Mouse (Mus musculus): ENCODE measurements around the gene Ergic1. TPM values are rescaled to one million over a fixed set of nuclear protein-coding genes. Genes with fewer than 3 reads are reported as not detected.
A peak's percentile ranks its signal among the peaks of the same experiment; 100 is the strongest.

Ergic1 gene
- total and polyA plus RNA-seq, 2 experiments from 2014 or later, result 50.8 to 152 TPM

GRCm38 (mm10) chr17:26634539-26634938 lies 73.2 kb downstream of the Ergic1 start:
- ATAC-seq (ENCODE audit: insufficient read depth, low read depth), result no peak
- Histone ChIP-seq H3K4me2 (ENCODE audit: low read depth, low read length) (no peak overlapping the region), H3K36me3 (replicated peaks; ENCODE audit: control insufficient read depth, insufficient read depth, low read length) (peaks cover 75% of the 10 kb centered on the region), H3K4me1 (ENCODE audit: control insufficient read depth, insufficient read depth) (no peaks in the 10 kb centered on the region), H3K4me3 (ENCODE audit: low read depth, low read length) (no peak overlapping the region), H3K27ac (ENCODE audit: low read depth) (no peak overlapping the region), H3K9ac (replicated peaks; ENCODE audit: low read depth, low read length) (no peak overlapping the region), H3K9me3 (replicated peaks; ENCODE audit: control insufficient read depth, low read length) (no peaks in the 10 kb centered on the region), H3K27me3 (ENCODE audit: control insufficient read depth, insufficient read depth, low read length) (no peaks in the 10 kb centered on the region)
- no peak for DNase-seq (ENCODE audit: low spot score)
- no peak for TF ChIP-seq EP300 (IDR thresholded peaks at IDR 0.05; ENCODE audit: low read depth)
- 82% methylated on average over 7 of the region's 7 CpGs for WGBS

- no peak overlapping the region for H3K4me2 ChIP-seq (ENCODE audit: low read depth, low read length)
- 87% methylated on average over 7 of the region's 7 CpGs for WGBS
- no peak for DNase-seq (ENCODE audit: low spot score)
- H3K9me3 ChIP-seq (replicated peaks; ENCODE audit: control insufficient read depth, low read length), result no peaks in the 10 kb centered on the region
- no peaks in the 10 kb centered on the region for H3K27me3 ChIP-seq (ENCODE audit: control insufficient read depth, insufficient read depth, low read length)
- H3K36me3 ChIP-seq (replicated peaks; ENCODE audit: control insufficient read depth, insufficient read depth, low read length), result peaks cover 73% of the 10 kb centered on the region
- H3K27ac ChIP-seq (ENCODE audit: low read depth), result no peak overlapping the region
- H3K4me3 ChIP-seq (ENCODE audit: low read depth, low read length), result no peak overlapping the region
- H3K9ac ChIP-seq (replicated peaks; ENCODE audit: low read depth, low read length), result no peak overlapping the region
- TF ChIP-seq CTCF (IDR thresholded peaks at IDR 0.05; ENCODE audit: low read depth) (no peak), EP300 (IDR thresholded peaks at IDR 0.05; ENCODE audit: low read depth) (no peak)
- H3K4me1 ChIP-seq (ENCODE audit: control insufficient read depth, insufficient read depth), result no peaks in the 10 kb centered on the region
- ATAC-seq (ENCODE audit: insufficient read depth, low read depth), result no peak
Observed at GRCm38 (mm10) chr17:26635951-26636350, 74.7 kb downstream of the Ergic1 start.

GRCm38 (mm10) chr17:26637851-26638250 lies 76.6 kb downstream of the Ergic1 start:
- Histone ChIP-seq H3K4me1 (ENCODE audit: control insufficient read depth, insufficient read depth) (no peaks in the 10 kb centered on the region), H3K4me2 (ENCODE audit: low read depth, low read length) (no peak overlapping the region), H3K27me3 (ENCODE audit: control insufficient read depth, insufficient read depth, low read length) (no peaks in the 10 kb centered on the region), H3K9me3 (replicated peaks; ENCODE audit: control insufficient read depth, low read length) (no peaks in the 10 kb centered on the region), H3K4me3 (ENCODE audit: low read depth, low read length) (no peak overlapping the region), H3K36me3 (replicated peaks; ENCODE audit: control insufficient read depth, insufficient read depth, low read length) (peaks cover 73% of the 10 kb centered on the region), H3K9ac (replicated peaks; ENCODE audit: low read depth, low read length) (no peak overlapping the region), H3K27ac (ENCODE audit: low read depth) (no peak overlapping the region)
- ATAC-seq (ENCODE audit: insufficient read depth, low read depth) (no peak), DNase-seq (ENCODE audit: low spot score) (no peak)
- 54% methylated on average over 4 of the region's 4 CpGs for WGBS
- TF ChIP-seq CTCF (IDR thresholded peaks at IDR 0.05; ENCODE audit: low read depth), result no peak
- no peak for TF ChIP-seq EP300 (IDR thresholded peaks at IDR 0.05; ENCODE audit: low read depth)

GRCm38 (mm10) chr17:26638655-26639054 lies 77.4 kb downstream of the Ergic1 start:
- DNase-seq (ENCODE audit: low spot score), result peak; percentile 75
- Histone ChIP-seq H3K4me1 (ENCODE audit: control insufficient read depth, insufficient read depth) (no peaks in the 10 kb centered on the region), H3K9me3 (replicated peaks; ENCODE audit: control insufficient read depth, low read length) (no peaks in the 10 kb centered on the region), H3K27me3 (ENCODE audit: control insufficient read depth, insufficient read depth, low read length) (no peaks in the 10 kb centered on the region), H3K36me3 (replicated peaks; ENCODE audit: control insufficient read depth, insufficient read depth, low read length) (peaks cover 75% of the 10 kb centered on the region), H3K27ac (ENCODE audit: low read depth) (no peak overlapping the region), H3K4me2 (ENCODE audit: low read depth, low read length) (no peak overlapping the region), H3K4me3 (ENCODE audit: low read depth, low read length) (no peak overlapping the region), H3K9ac (replicated peaks; ENCODE audit: low read depth, low read length) (no peak overlapping the region)
- TF ChIP-seq EP300 (IDR thresholded peaks at IDR 0.05; ENCODE audit: low read depth), result no peak
- peak; percentile 99 for TF ChIP-seq CTCF (IDR thresholded peaks at IDR 0.05; ENCODE audit: low read depth)
- peak; percentile 86 for ATAC-seq (ENCODE audit: insufficient read depth, low read depth)
- WGBS, result 6% methylated on average over 7 of the region's 7 CpGs

- Histone ChIP-seq H3K27ac (ENCODE audit: low read depth) (no peak overlapping the region), H3K4me3 (ENCODE audit: low read depth, low read length) (no peak overlapping the region), H3K27me3 (ENCODE audit: control insufficient read depth, insufficient read depth, low read length) (no peaks in the 10 kb centered on the region), H3K9ac (replicated peaks; ENCODE audit: low read depth, low read length) (no peak overlapping the region), H3K4me2 (ENCODE audit: low read depth, low read length) (no peak overlapping the region), H3K9me3 (replicated peaks; ENCODE audit: control insufficient read depth, low read length) (no peaks in the 10 kb centered on the region), H3K4me1 (ENCODE audit: control insufficient read depth, insufficient read depth) (no peaks in the 10 kb centered on the region), H3K36me3 (replicated peaks; ENCODE audit: control insufficient read depth, insufficient read depth, low read length) (peaks cover 70% of the 10 kb centered on the region)
- TF ChIP-seq EP300 (IDR thresholded peaks at IDR 0.05; ENCODE audit: low read depth) (no peak), CTCF (IDR thresholded peaks at IDR 0.05; ENCODE audit: low read depth) (no peak)
- DNase-seq (ENCODE audit: low spot score) (no peak), ATAC-seq (ENCODE audit: insufficient read depth, low read depth) (no peak)
- 80% methylated on average over 2 of the region's 2 CpGs for WGBS
Observed at GRCm38 (mm10) chr17:26639791-26640190, 78.5 kb downstream of the Ergic1 start.

- Histone ChIP-seq H3K36me3 (replicated peaks; ENCODE audit: control insufficient read depth, insufficient read depth, low read length) (peaks cover 66% of the 10 kb centered on the region), H3K4me3 (ENCODE audit: low read depth, low read length) (no peak overlapping the region), H3K9me3 (replicated peaks; ENCODE audit: control insufficient read depth, low read length) (no peaks in the 10 kb centered on the region), H3K27ac (ENCODE audit: low read depth) (no peak overlapping the region), H3K4me2 (ENCODE audit: low read depth, low read length) (no peak overlapping the region), H3K9ac (replicated peaks; ENCODE audit: low read depth, low read length) (no peak overlapping the region), H3K4me1 (ENCODE audit: control insufficient read depth, insufficient read depth) (0 out of 2 replicates have a peak, but pooled peaks cover 5% of the 10 kb centered on the region), H3K27me3 (ENCODE audit: control insufficient read depth, insufficient read depth, low read length) (no peaks in the 10 kb centered on the region)
- ATAC-seq (ENCODE audit: insufficient read depth, low read depth), result no peak
- TF ChIP-seq CTCF (IDR thresholded peaks at IDR 0.05; ENCODE audit: low read depth), result no peak
- TF ChIP-seq EP300 (IDR thresholded peaks at IDR 0.05; ENCODE audit: low read depth), result no peak
- DNase-seq (ENCODE audit: low spot score), result no peak
- 92% methylated on average over 3 of the region's 3 CpGs for WGBS
Observed at GRCm38 (mm10) chr17:26640286-26640740, 79.0 kb downstream of the Ergic1 start.
